Mouse (Mus musculus) cerebellum, adult 2 months (tissue): ENCODE results near the gene Fbxw21.
"Not testable (repeated sequence)": the region's sequence is repeated elsewhere in the genome, so short reads cannot be mapped to it uniquely, and the experiment has no call there.

Source experiments
- CTCF ChIP-seq: fragments of 200-500 bp; IDR thresholded peaks from 2 replicates; pipeline ENCODE4 v1.5.1; 2011; ENCODE audit warnings: low read depth, mild to moderate bottlenecking, control low read depth, low read length, moderate library complexity, borderline replicate concordance; ENCODE audit not compliant: insufficient read depth
- POLR2A ChIP-seq: fragments of 200-500 bp; IDR thresholded peaks from 2 replicates; pipeline ENCODE4 v1.6.1; 2011; ENCODE audit warnings: low read length, control low read depth, borderline replicate concordance; ENCODE audit not compliant: insufficient read depth

GRCm38 (mm10) chr9:109140414-109140813, 21.4 kb downstream of the Fbxw21 start:
- not testable (repeated sequence) for TF ChIP-seq POLR2A, CTCF
